Mouse (Mus musculus) E14TG2a.4 (cell line): ENCODE results near the gene Gm11569.
"Not testable (repeated sequence)": the region's sequence is repeated elsewhere in the genome, so short reads cannot be mapped to it uniquely, and the experiment has no call there.

ENCODE experiments used
- CTCF ChIP-seq: conservative IDR thresholded peaks from 2 replicates; pipeline ENCODE4 v1.5.1; 2014; ENCODE audit warnings: low read length
- POU5F1 ChIP-seq: IDR thresholded peaks from 2 replicates; pipeline ENCODE4 v1.6.1; 2014; ENCODE audit warnings: low read length, borderline replicate concordance

- TF ChIP-seq CTCF, POU5F1: not testable (repeated sequence)
These were observed 16.8 kb upstream of the Gm11569 start, which contains the start of gene Gm11564 for GRCm38 (mm10) chr11:99815566-99815965.
